Mouse (Mus musculus) heart, postnatal 14 days (tissue): ENCODE measurements around the gene Brwd3. TPM values are rescaled to one million over a fixed set of nuclear protein-coding genes. Genes with fewer than 3 reads are reported as not detected.

Experiments
- total RNA-seq, 2 experiments: library from RNA; stranded (reverse); gene quantifications; 2 replicates each; pipeline ENCODE4 v1.2.3; 2021

Gene Brwd3
- total RNA-seq, 2 experiments from 2014 or later: 8.8 to 9.4 TPM

Other genes starting within 250 kb of the Brwd3 start
- not detected for gene Gm379, start 169.5 kb downstream of the Brwd3 start, total RNA-seq
- gene Hmgn5, start 179.0 kb upstream of the Brwd3 start, total RNA-seq: 1 to 10 TPM; 5.5 to 5.6 TPM